Mouse (Mus musculus): ENCODE measurements around the gene Baz1b.

DNA sequence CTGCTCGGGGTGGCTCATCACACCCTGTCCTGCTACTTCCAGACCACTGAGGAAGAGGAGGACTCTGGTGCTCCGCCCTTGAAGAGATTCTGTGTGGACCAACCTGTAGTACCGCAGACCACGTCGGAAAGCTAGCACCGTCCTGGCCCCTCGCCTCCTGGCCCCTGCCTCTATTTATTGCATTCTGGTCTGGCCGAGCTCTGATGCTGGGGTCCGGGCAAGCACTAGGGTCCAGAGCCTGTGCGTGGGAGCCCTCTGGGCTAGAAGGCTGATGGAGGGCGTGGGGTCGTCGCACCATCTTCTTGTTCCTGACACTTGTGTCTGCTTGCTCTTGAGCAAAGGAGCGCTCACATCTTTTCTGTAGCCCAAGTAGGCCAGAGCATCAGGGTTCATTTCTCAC lies 6.3 kb upstream of the Baz1b start:
- TF ChIP-seq USF2 (IDR thresholded peaks at IDR 0.05; ENCODE audit: borderline replicate concordance in 1 of 2, insufficient read depth in 1 of 2, low read depth in 1 of 2, low read length in 2 of 2) (no peak), ELF1 (IDR thresholded peaks at IDR 0.05; ENCODE audit: low read depth, low read length) (no peak), CTCF (IDR thresholded peaks at IDR 0.05 in 2 of 3, conservative IDR thresholded peaks at IDR 0.05 in 1 of 3; ENCODE audit: control insufficient read depth in 1 of 3, insufficient read depth in 1 of 3, low read depth in 2 of 3, low read length in 3 of 3, poor library complexity in 1 of 3, severe bottlenecking in 1 of 3) (no peak), POLR2A (IDR thresholded peaks at IDR 0.05; ENCODE audit: control insufficient read depth in 1 of 2, insufficient read depth in 1 of 2, low read depth in 1 of 2, low read length in 2 of 2, poor library complexity in 1 of 2) (no peak), ETS1 (IDR thresholded peaks at IDR 0.05; ENCODE audit: low read depth, low read length) (no peak), E2F4 (IDR thresholded peaks at IDR 0.05; ENCODE audit: borderline replicate concordance, low read depth, low read length) (no peak), TBP (IDR thresholded peaks at IDR 0.05; ENCODE audit: low read depth, low read length) (no peak), EP300 (IDR thresholded peaks at IDR 0.05; ENCODE audit: low read depth in 1 of 2, low read length in 2 of 2) (no peak), MAX (IDR thresholded peaks at IDR 0.05; ENCODE audit: low read length) (no peak), HCFC1 (IDR thresholded peaks at IDR 0.05; ENCODE audit: low read depth, low read length) (no peak), SIN3A (IDR thresholded peaks at IDR 0.05; ENCODE audit: low read length) (no peak), ZC3H11A (IDR thresholded peaks at IDR 0.05; ENCODE audit: low read depth, low read length) (no peak)
